Mouse (Mus musculus) frontal cortex, postnatal 36 days (tissue): ENCODE measurements around the gene 4930412O13Rik.

Source experiments
- DNase-seq, 2 experiments: peaks; one replicate each; pipeline ENCODE4 v3.0.0; 2022; ENCODE audit warnings: low spot score in 2 of 2

The 4930412O13Rik gene

DNA sequence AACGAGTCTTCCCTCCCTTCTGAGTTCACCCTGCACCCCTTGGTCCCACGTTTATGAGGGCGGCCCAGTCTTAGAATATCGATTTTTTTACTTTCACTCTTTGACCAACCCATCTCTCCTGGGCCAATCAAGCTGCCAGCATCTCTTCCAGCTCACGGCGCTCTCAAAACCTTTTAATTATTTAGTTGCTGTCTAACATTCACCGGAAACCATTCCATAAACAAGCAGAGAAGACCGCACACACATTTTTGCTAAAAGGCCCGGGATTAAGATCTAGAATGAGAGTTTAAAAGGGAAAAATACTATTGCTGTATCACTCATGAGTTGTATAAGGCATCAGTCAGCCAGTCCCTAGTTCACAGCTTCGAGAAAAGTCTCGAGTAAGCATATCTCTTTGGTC is 781 bp upstream of the 4930412O13Rik start:
- no peak for DNase-seq

DNA sequence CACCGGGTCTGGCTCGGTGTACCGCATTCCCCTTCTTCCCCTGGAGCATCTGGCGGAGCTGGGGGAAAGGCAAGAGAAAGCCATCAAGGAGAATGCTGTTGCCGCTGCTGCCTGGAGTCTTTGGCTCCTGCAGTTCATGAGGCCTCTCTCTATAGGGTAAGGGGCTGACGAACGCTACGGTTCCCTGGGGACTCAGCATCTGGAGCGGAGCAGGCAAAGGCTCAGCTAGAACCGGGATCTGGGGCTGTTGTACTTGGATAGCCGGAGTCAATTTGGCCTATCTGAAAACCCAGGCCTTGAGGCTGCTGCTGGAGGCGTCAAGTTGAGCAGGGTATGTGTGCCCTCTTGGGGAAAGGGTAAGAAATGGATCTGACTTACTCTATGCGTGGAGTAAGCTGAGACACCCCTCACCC is 565 bp downstream of the 4930412O13Rik start:
- DNase-seq, result no peak

DNA sequence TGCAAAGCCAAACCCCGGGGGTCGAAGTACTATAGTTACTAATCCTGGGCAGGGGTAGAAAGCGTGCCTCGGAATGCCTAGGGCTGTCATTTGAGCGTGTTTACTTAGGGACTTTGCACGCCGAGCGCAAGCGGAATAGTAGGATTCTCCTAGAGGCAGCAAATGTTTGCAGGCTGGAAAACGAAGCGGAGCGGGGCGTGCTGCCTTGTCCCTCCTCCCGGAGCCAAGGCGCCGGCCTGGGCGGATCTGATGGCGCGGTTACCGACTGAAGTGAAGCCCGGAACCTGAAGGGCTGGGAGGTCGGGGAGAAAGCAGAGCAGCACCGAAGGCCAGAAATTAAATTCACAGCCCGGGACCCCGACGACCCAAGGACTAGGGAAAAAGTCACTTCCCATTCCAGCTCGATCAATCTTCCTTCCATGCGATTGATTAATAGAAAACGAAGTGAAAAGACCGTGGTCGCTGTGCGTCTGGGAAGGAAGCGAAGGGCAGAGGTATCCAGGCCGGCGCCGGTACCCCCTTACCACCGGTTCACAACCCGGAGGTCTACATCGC is 1.4 kb downstream of the 4930412O13Rik start:
- DNase-seq, result no peak

DNA sequence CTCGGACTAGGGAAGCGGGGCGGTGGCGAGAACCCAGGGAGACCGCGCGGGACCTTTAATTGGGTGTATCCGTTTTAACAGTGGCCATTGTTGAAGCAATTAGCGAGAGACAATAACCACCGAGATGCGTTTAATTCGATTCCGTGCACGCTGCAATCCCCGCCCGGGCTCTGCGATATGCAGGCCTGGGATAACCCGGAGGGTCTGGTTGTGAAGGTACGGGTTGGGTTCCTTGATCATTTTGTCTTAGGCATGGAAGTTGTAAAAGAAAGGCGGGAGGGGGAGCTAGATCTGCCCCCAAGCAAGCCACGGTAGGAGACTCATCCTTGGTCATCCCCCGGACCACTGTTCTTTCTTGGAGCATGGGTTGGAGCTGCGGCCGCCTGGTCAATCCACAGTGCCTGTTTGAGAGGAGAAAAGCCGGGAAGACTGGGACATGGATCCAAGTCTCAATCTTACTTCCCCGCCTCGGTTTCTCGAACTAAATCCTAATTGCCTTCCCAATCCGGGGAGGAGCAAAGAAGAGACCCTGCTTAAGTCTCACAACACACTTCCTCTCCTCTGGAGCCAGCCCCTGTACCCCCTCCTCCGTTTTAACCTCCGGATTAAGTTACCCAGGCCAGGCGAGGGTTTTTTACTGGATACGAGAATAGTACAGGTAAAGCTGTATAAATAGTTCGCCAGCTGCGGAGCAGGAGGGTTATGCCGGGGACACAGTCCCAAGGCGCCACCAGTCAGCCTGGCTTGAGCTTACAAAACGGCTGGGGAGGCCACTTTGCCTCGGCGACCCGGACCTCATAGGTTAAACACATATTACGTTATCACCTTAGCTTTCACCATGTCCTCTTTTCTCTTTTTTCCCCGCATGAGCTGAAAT is 2.1 kb downstream of the 4930412O13Rik start:
- no peak for DNase-seq

DNA sequence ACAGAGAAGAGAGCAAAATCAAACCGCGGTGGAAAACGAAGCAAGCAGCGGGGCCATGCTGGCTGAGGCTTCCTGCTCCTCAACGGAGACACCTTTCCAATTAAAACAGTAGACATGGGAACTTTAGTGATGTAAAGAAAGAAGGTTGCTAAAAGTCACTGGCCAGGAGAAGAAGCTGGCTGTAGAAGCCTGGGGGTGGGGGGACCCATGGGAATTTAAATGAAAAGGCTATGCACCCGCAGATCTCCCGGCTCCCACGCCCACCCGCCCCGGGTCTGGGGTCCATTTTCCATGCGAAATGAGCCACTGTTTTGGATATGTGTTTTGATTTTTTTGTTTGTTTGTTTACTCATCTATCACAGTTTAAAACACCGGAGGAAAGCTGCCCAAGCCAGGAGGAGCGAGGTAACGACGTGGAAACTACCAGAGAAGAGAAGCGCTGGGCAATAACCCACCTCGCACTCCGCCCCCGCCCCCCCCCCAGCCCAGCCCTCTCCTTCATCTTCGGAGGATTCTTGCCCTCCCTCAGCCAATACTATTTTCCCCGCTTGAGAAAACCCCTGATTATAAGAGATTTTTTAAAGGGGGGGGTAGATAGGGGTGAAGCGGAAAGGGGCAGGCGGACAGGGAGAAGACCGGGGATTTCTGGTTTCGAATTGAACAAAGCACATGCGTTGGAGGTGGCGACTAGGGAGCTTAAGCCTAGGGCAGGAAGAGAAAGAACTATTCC is 2.9 kb downstream of the 4930412O13Rik start:
- no peak for DNase-seq

DNA sequence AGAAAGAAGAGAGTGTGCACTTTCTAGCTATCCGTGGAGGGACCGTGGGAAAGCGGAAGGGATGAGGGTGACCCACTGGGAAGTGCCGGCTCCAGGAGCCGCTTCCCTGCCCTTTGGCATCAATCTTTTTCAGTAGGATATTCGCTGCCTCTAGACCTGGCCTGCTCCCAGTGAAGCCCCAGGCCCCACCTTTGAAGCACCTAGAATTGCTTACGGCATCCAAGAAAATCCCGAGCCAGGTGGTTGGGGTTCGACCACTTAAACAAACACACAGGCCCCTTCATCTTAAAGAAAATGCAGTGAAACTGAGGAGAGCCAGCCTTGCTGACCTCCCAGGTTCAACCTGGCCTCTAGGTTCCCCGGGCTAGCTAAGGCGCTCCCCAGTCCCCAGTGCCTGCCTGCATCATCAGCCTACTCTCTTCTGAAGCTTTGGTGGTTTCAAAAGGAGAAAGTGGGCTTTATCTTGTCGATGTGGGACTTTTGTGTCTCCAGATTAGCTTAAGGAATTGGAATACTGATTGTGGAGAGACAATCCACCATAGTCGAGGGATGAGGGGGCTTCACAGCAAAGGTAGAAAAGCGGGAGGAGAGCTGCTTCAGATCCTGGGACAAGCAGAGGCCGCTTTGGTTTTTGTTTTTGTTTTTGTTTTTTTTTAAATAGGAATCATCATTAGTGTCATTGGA is 3.6 kb downstream of the 4930412O13Rik start:
- DNase-seq, result no peak

DNA sequence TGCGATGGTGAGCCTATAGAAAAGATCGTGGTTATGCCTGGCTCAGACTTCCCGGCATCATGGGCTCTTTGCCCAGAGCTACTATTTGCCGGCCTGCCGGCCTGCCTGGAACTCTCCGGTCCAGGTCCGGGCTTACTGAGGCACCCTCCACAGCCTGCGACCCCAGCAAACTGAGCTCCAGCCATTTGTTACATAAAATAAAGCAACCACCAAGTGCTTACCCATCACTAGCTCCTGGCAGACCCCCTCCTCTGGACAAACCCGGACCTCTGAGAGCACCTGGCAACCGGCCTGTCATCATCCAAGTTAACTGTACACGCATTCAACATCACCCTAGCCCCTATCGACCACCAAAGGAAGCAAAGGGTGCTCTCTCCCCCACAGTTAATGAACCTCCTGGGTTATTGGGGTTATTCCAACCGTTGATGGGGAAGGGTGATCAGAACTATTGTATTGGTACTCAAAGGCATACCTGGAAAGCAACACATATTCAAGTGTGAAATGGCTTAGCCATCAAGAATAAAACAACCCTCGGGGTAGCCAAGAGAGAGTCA is 4.2 kb downstream of the 4930412O13Rik start:
- no peak for DNase-seq

DNA sequence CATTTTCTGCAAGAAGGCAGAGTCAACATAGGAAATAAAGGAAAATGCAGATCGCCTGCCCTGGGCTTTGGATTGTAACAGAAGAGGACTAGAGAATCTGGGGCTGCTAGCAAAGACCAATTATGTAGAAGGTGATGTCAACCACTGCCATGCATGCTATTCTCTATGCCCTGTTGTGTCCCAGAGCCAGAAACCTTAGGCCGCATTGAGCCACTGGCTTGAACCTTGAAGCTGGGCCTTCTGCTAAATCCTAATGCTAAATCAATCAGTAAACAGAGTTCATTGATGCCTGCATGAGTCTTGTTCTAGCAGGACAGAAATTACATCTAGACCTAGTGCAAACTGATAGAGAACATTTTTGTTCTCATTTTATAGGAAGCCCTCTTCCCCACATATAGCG is 5.0 kb downstream of the 4930412O13Rik start:
- DNase-seq, result no peak

DNA sequence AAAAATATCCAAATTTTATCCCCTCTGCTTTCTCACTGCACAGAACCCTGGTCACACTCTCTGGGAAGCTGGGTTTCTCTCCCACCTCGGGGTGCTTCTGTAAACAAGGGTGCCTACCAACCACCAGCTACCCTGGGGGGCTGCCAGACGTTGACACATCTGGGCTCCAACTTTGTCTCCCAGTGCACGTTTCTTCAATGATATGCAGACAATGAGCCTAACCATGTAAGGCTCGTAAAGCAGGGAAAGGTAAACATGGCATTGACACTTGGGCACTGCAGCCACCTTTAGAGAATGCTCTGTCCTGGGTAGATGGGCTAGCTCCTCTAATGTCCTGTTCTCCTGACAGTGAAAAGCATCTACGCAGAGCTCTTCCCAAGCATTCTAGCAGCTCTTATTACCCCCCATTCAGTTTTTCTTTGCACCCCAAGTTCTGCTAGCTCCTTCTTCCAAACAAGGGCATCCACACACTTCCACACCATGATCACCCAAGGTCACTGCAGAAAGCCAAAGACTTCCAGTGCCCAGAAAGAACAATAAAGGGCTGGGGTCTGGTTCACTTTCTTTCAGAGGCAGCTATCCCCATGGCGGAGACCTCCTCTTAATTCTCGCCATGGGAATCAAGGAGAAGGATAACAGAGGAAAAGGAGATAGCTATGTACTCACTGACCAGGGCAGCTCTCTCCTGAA is 6.0 kb downstream of the 4930412O13Rik start:
- DNase-seq, result no peak

DNA sequence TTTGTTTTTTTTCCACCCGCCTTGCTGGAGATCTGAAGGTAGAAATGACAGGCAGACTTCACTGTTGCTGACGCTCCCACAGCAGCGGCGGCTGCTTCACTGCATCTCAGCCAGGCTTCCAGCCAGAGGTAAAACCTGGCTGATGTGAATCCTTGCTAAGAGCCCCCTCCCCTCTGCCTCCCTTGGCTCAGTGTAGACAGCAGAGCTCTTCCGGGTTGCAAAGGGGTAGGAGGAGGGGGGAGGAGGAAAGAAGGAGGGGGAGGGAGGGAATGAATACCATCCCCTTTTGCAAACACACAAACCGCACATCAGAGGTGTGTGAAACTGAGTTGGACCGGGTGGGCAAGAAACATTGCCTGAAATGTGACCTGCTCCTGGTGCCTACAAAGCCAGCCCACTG is 6.6 kb downstream of the 4930412O13Rik start:
- DNase-seq, result no peak

DNA sequence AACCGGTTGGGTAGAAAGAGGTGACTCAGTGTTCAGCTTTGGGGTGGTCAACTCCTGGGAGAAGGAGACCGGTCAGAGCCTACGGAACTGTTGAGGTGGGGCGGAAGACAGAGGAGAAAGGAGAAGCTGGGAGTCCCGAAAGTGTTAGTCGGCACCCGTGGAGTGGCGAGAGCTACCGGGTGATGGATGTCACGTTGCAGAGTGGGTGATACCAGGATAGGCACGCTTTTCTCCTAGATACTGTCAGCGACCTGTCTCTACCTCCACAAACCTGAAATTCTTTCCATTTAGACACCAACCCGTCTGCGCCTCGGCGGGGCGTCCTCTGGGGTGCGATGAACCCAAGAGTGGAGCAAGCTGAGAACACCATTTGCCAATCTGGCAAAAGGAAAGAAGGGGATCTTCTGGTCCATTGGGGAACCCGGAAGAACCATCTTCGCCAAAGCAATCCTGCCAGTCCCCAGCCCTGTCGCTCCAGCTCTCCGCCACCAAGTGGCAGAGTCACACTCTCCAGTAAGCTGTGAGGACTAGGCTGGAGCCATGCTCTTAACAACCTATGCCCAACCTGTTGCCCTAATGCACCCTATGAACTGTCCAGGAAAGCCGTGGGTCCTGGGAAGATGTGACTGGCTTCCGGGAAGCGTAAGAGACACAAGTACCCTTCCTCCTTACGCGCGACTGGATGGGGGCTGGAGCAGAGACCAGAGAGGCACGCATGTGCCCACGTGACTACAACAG is 8.0 kb downstream of the 4930412O13Rik start, which contains the start of gene 9230102O04Rik:
9230102O04Rik (minus strand) TSS at position 628 of the 738 bp plus-strand sequence.
- DNase-seq, result no peak

DNA sequence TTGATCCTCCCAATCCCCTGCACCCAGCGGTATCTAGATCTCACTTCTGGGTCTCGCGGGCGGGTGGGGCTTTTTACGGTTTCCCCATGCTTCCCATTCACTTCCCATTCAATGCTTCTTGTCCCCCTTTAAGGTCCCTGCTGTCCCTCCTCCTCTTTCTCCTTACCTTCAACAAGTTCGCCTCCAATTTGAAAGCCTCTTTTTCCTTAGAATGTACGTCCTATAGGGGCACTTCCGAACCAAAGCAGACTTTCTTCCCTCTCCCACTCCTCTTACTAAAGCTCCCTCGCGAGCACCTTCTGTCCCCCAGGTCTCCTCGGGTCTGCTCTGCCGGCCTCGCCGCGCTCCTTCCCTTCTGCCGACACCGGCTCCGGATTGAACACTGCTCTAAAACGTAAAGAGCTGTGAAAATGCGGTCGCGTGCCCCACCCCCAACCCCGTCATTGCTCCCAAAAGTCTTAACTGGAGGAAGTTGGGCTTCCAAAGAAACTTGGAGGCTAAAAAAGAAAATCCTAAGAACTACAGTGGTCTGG is 8.7 kb downstream of the 4930412O13Rik start, which contains the start of gene Gata3:
Gata3 (minus strand) TSS at position 384 of the 533 bp plus-strand sequence.
- DNase-seq, result no peak

DNA sequence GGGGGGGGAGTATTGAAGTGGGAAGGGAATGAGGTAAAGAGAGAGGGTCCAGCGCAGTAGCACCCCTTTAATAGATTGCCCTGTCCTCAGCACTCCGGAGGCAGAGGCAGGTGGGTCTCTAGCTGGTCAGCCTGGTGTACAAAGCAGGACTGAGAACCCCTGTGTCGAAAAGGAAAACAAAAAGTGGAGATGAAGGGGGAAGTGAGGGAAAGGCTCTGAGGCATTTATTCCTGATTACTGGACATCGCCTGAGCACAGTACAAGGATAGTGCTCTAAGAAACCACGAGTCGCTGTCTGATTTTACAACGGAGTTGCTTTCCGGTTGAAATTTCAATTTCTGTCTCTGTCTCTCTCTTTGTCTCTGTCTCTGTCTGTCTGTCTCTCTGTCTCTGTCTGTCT is 9.2 kb downstream of the 4930412O13Rik start:
- no peak for DNase-seq

DNA sequence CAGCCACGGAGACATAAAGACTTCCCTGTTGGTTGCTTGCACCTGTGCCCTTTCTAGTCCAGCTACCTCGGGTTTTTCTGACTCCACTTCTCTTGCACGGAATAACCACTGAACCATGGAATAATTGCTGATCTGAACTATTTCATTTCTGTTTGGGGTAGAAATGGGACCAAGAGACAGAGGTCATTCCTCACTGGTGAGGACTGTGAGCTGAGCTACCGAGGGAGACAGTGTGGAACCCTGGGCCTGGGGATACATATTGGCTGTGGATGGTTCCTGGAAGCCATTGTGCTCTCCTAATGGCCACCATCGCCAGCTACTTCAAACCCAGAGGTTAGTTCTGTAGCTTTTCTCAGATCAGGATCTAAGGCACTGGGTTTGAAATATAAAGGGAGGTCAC is 9.9 kb downstream of the 4930412O13Rik start:
- DNase-seq, result no peak

DNA sequence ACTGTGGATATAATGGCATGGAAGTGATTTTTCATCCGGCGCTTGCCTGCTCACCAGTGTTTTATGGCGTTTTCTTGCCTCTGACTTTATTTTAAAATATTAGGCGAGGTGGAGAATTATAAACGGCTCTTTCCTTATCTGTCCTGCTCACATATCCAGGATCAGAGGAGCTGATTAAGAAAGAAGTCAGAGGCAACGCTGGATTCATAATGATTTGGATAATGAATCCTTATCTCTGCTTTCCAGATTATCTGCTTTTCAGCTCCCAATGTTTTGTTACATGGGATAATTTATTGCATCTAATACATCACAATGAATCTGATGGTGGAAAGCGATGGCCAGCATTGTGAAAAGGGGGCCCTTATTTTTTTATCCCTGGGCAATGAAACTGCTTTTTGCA is 11.5 kb downstream of the 4930412O13Rik start:
- no peak for DNase-seq

DNA sequence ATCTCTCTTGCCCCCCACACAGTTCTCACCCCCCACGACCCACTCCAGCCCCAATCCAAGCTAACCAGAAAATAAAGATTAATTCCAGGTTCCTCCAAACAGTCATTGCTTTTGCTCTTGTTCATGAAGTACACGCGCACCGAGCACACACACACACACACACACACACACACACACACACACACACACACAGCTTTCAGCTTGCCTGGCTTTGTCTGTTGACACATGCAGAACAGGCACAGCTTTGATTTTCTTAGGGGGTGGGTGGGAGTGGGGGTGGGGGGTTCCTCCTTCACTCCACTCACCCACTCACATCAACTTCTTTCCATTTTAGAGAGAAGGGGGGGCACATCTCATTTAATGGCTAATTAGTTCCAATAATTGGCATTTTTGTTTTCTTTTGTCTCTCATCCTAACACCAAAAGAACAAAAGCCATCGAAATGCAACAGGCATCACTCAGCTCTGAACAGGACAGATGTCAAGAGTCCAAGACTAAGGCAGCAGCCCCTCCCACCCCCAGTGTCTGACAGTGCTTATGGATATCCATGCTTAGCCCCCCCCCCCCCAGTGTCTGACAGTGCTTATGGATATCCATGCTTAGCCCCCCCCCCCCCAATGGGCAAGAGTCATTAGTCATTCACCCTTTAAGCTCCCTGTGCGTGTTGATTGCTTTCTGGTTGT is 12.4 kb downstream of the 4930412O13Rik start:
- DNase-seq, result no peak

DNA sequence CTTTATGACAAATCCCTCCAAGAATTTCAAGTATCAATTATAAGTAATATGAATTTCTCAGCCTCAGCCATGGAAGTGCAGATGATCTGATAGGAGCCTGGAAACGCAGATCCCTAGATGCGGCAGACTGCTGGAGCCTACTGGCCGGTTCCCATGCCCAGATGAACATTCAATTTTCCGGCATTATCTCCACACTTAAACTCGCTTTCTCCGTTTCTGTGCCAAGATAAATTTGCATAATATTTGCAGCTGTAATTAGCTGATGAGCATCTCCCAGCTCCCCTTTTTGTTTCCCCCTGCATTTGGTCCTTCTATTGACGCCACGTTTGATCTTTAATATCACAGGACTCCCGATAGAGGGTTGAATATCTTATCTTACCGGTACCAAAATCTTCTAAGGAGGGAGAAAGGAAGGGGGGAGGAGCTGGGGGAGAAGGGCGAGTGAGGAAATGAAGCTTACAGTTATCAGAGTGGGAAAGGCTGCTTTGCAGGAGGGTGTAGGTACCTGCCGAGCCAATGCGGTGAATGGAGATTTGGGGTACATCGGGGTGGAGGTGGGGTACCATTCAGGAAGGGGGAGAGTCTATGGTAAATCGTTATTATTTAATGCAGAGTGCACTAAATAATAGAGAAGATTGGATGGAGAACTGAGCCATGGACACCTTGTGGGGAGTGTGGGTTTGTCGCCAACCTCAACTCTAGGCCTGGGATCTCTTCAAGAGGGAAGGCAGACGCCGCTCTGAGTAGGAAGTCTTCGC is 14.0 kb downstream of the 4930412O13Rik start:
- no peak for DNase-seq

DNA sequence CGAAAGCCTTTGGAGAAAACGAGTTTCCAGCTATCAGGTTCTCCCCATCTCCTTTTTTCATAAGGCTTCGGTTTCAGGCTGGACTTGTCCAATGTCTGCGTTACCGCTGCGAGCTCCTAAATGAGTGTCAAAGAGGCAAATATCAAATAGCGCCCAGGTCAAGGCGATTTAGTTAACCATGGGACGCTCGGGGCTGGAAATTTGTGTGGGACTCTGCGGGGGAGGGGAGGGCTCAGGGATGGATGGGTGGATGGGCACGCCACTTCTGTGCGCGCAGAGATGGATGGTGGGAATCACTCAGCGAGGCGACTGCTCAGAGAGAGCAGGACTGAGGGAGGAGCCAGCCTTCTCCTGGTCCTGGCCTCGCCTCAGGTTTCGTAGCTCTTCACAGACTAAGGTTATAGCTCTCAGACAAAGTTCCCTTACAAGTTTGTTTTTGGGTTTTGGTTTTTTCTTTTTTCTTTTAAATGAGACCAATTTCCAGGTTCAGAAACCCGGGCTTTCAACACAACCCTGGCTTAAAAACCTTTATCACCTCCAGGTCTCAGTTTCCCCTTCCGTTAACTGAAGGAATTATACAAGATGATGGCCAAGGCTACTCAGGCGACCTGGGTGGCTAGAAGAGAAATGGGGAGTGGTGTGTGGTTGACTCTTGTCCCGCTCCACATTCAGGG is 15.2 kb downstream of the 4930412O13Rik start:
- DNase-seq, result no peak
